Mouse (Mus musculus) small intestine, adult 2 months (tissue): ENCODE measurements around the gene Umad1.

Experiments used
- CTCF ChIP-seq: fragments of 200-500 bp; IDR thresholded peaks from 2 replicates; pipeline ENCODE4 v1.5.1; 2012; ENCODE audit warnings: low read depth, mild to moderate bottlenecking, control low read depth, inconsistent platforms, low read length, moderate library complexity, mixed read lengths; ENCODE audit not compliant: insufficient replicate concordance, insufficient read length; ENCODE audit errors: extremely low read depth
- POLR2A ChIP-seq: fragments of 200-500 bp; IDR thresholded peaks from 2 replicates; pipeline ENCODE4 v1.6.1; 2012; ENCODE audit warnings: low read depth, mild to moderate bottlenecking, control low read depth, inconsistent platforms, low read length, moderate library complexity

DNA sequence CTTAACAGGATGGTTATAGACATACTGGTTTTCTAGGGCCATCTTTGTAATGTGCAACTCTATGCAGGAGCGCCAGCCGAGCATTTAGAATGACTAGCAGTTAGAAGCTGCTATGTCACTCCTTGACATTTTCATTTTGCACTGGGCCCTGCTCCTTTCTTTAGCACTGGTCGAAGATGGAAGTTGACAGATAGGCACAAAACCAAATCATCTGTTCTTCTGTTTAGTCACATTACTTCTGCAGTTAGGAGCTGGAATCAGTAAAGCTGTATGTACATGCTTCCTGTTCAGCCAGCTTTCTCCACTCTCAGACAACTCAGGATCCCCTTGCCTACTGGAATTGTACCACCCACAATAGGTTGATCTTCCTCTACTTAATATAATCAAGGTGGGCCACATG, 48.4 kb upstream of the Umad1 start:
- TF ChIP-seq CTCF, result no peak
- no peak for TF ChIP-seq POLR2A
